Mouse (Mus musculus): ENCODE results near the gene Adamts10.

Adamts10 gene

GRCm38 (mm10) chr17:33523918-33524755 is at the start of gene Adamts10:
Gene Adamts10, plus strand, starts transcription at chr17:33524204.
- DNase-seq (ENCODE audit: low spot score): peak; percentile 73

- DNase-seq (ENCODE audit: low spot score): no peak
Observed at GRCm38 (mm10) chr17:33484020-33484419, 40.0 kb upstream of the Adamts10 start.

- DNase-seq (ENCODE audit: low spot score): no peak
Observed at GRCm38 (mm10) chr17:33487211-33487610, 36.8 kb upstream of the Adamts10 start.

- DNase-seq (ENCODE audit: low spot score): no peak
Observed at GRCm38 (mm10) chr17:33487652-33488051, 36.4 kb upstream of the Adamts10 start.

- DNase-seq (ENCODE audit: low spot score): no peak
Observed at GRCm38 (mm10) chr17:33491371-33491770, 32.6 kb upstream of the Adamts10 start.

- peak; percentile 14 for DNase-seq (ENCODE audit: low spot score)
Observed at GRCm38 (mm10) chr17:33493065-33493464, 30.9 kb upstream of the Adamts10 start.

GRCm38 (mm10) chr17:33494586-33494985 is 29.4 kb upstream of the Adamts10 start:
- no peak for DNase-seq (ENCODE audit: low spot score)

GRCm38 (mm10) chr17:33498918-33499317 is 25.1 kb upstream of the Adamts10 start:
- no peak for DNase-seq (ENCODE audit: low spot score)

- DNase-seq (ENCODE audit: low spot score): no peak
Observed at GRCm38 (mm10) chr17:33508386-33508785, 15.6 kb upstream of the Adamts10 start.

- no peak for DNase-seq (ENCODE audit: low spot score)
Observed at GRCm38 (mm10) chr17:33510172-33510571, 13.8 kb upstream of the Adamts10 start.

GRCm38 (mm10) chr17:33512441-33513415 is 11.3 kb upstream of the Adamts10 start:
- no peak for DNase-seq (ENCODE audit: low spot score)

GRCm38 (mm10) chr17:33513874-33514273 is 10.1 kb upstream of the Adamts10 start:
- no peak for DNase-seq (ENCODE audit: low spot score)

GRCm38 (mm10) chr17:33520366-33520765 is 3.6 kb upstream of the Adamts10 start:
- no peak for DNase-seq (ENCODE audit: low spot score)

- DNase-seq (ENCODE audit: low spot score): no peak
Observed at GRCm38 (mm10) chr17:33523431-33523917, 530 bp upstream of the Adamts10 start.

GRCm38 (mm10) chr17:33524806-33525373 is 886 bp downstream of the Adamts10 start:
- no peak for DNase-seq (ENCODE audit: low spot score)

- no peak for DNase-seq (ENCODE audit: low spot score)
Observed at GRCm38 (mm10) chr17:33526506-33526905, 2.5 kb downstream of the Adamts10 start.

- DNase-seq (ENCODE audit: low spot score): peak; percentile 40
Observed at GRCm38 (mm10) chr17:33539106-33539675, 15.2 kb downstream of the Adamts10 start.

- DNase-seq (ENCODE audit: low spot score): no peak
Observed at GRCm38 (mm10) chr17:33539878-33540277, 15.9 kb downstream of the Adamts10 start.

GRCm38 (mm10) chr17:33549212-33549611 is 25.2 kb downstream of the Adamts10 start:
- DNase-seq (ENCODE audit: low spot score): no peak

GRCm38 (mm10) chr17:33550388-33550787 is 26.4 kb downstream of the Adamts10 start:
- DNase-seq (ENCODE audit: low spot score): no peak

- DNase-seq (ENCODE audit: low spot score): no peak
Observed at GRCm38 (mm10) chr17:33552113-33552512, 28.1 kb downstream of the Adamts10 start.

- peak; percentile 17 for DNase-seq (ENCODE audit: low spot score)
Observed at GRCm38 (mm10) chr17:33552964-33553363, 29.0 kb downstream of the Adamts10 start.

Data from MN1 (cell line).